Mouse (Mus musculus): ENCODE measurements around the gene Xlr3b.
"Not testable (repeated sequence)": the region's sequence is repeated elsewhere in the genome, so short reads cannot be mapped to it uniquely, and the experiment has no call there.

Xlr3b gene

DNA sequence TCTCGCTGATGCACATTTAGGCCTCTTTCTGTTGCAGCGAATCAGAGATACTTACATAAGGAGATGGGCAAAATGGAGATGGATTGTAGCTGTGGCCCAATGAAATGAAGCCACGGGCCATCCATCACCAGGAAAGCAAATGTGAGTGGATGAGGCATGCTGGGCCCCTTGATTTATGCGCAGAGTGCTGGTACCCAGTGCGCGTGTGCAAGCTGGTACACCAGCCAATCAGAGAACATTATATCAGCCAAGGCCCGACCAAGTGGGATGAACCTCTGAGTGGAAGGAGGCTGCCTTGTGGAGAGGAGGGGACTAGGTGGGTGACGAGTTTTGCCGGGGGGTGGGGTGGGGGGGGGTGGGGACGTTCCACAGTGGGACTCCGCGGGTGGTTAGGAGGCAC is at the start of gene Xlr3b:
Xlr3b (plus strand) TSS at position 274 of the 400 bp plus-strand sequence.
- DNase-seq (ENCODE audit: low read depth), result not testable (repeated sequence)

DNA sequence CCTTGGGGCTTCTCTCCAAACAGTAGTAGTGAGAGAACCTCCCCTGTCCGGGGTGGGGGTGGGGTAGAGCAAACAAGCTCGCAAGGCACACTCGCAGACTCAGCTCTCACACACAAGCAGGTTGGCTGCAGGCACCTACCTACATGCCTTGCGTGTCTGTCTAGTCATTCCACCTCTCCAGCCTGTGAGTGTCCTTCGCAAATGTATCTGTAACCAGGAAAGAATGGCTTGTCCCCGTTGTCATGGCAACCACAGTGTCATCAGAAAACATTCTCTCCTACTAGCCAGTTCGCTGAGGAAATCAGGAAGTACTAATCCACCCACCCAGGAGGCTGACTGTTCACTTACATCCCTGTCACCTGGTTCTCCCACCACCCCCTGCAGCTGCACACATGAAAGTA is 48.8 kb upstream of the Xlr3b start:
- not testable (repeated sequence) for DNase-seq (ENCODE audit: low read depth)

- DNase-seq (ENCODE audit: low read depth), result not testable (repeated sequence)
These were observed 43.5 kb upstream of the Xlr3b start, which contains the start of gene Xlr5b for GRCm38 (mm10) chrX:73148496-73148895. TSS of gene Xlr5b (plus strand) at chrX:73148796.

- DNase-seq (ENCODE audit: low read depth), result not testable (repeated sequence)
These were observed 42.7 kb upstream of the Xlr3b start, which contains the start of gene DXBay18 for GRCm38 (mm10) chrX:73149350-73149749. TSS of gene DXBay18 (minus strand) at chrX:73149450.

DNA sequence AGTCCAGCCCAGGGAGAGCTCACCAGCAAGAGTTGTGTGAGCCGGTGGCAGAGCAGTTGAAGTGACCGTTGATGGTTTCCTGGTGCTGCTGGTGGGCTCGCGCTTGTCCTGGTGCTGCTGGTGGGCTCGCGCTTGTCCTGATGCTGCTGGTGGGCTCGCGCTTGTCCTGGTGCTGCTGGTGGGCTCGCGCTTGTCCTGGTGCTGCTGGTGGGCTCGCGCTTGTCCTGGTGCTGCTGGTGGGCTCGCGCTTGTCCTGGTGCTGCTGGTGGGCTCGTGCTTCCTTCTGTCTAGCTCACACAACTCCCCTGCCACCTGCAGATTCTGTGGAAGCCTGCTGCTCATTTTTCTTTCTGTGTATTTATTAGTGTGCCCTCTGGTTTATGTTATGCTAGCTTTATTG is 15.1 kb upstream of the Xlr3b start, which contains the start of gene Spin2d:
Spin2d (minus strand) TSS at position 101 of the 400 bp plus-strand sequence.
- not testable (repeated sequence) for DNase-seq (ENCODE audit: low read depth)

- not testable (repeated sequence) for DNase-seq (ENCODE audit: low read depth)
These were observed 22.0 kb downstream of the Xlr3b start, which contains the start of gene Xlr4b for GRCm38 (mm10) chrX:73213819-73214564. TSS of gene Xlr4b (plus strand) at chrX:73214333.

GRCm38 (mm10) chrX:73225365-73225764 is 33.4 kb downstream of the Xlr3b start:
- no peak for DNase-seq (ENCODE audit: low read depth)

DNA sequence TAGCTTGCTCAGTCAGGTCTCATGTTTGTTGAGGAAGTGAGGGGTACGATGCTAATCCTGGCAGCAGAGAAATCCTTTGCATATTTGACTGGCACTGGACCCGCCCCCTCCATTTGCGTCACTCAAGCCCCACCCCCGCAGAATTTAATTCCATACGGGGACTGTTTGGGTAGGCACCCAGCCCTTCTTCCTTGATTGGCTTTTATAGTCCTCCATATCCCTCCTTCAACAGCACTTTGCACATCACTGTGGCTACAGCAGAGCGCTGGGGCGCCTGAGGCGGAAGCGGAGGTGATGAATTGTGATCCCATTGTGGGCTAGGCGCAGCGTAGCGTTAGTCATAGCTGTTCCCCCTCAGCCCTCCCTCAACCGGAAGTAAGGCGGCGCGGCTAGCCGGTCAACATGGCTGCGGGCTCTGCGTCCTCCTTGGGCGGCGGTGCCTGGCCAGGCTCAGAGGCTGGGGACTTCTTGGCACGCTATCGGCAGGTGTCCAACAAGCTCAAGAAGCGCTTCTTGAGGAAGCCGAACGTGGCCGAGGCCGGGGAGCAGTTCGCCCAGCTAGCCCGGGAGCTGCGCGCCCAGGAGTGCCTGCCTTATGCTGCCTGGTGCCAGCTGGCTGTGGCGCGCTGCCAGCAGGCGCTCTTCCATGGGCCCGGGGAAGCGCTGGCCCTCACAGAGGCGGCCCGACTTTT is 36.1 kb downstream of the Xlr3b start, which contains the start of gene F8a:
F8a (plus strand) TSS at position 378 of the 692 bp plus-strand sequence.
- DNase-seq (ENCODE audit: low read depth), result peak; percentile 87

DNA sequence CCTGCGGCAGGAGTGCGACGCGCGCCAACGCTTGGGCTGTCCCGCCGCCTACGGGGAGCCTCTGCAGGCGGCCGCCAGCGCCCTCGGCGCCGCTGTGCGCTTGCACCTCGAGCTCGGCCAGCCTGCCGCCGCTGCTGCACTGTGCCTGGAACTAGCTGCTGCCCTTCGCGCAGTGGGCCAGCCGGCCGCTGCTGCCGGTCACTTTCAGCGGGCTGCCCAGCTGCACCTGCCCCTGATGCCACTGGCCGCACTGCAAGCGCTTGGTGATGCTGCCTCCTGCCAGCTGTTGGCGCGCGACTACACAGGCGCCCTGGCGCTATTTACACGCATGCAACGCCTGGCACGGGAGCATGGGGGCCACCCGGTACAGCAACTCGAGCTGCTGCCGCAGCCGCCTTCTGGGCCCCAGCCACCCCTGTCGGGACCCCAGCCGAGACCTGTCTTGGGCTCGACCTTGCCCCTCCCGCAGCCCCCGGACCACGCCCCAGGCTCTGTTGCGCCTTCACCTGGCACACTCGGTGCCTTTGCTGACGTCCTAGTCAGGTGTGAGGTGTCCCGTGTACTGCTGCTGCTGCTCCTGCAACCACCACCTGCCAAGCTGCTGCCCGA is 36.7 kb downstream of the Xlr3b start:
- DNase-seq (ENCODE audit: low read depth), result peak; percentile 59

- no peak for DNase-seq (ENCODE audit: low read depth)
These were observed 37.3 kb downstream of the Xlr3b start for GRCm38 (mm10) chrX:73229288-73229687.

- not testable (repeated sequence) for DNase-seq (ENCODE audit: low read depth)
These were observed 50.9 kb downstream of the Xlr3b start, which contains the start of gene Xlr4c for GRCm38 (mm10) chrX:73242821-73243325. TSS of gene Xlr4c (minus strand) at chrX:73243130.

Data from NIH3T3 (cell line).